Mouse (Mus musculus) retina, postnatal 7 days (tissue): ENCODE measurements around the gene Retreg3.
A peak's percentile ranks its signal among the peaks of the same experiment; 100 is the strongest.
"Not testable (repeated sequence)": the region's sequence is repeated elsewhere in the genome, so short reads cannot be mapped to it uniquely, and the experiment has no call there.

Source experiments
- DNase-seq: peaks from one replicate; pipeline ENCODE4 v3.0.0-alpha.2; 2012; ENCODE audit warnings: low read depth, low spot score

The Retreg3 gene

DNA sequence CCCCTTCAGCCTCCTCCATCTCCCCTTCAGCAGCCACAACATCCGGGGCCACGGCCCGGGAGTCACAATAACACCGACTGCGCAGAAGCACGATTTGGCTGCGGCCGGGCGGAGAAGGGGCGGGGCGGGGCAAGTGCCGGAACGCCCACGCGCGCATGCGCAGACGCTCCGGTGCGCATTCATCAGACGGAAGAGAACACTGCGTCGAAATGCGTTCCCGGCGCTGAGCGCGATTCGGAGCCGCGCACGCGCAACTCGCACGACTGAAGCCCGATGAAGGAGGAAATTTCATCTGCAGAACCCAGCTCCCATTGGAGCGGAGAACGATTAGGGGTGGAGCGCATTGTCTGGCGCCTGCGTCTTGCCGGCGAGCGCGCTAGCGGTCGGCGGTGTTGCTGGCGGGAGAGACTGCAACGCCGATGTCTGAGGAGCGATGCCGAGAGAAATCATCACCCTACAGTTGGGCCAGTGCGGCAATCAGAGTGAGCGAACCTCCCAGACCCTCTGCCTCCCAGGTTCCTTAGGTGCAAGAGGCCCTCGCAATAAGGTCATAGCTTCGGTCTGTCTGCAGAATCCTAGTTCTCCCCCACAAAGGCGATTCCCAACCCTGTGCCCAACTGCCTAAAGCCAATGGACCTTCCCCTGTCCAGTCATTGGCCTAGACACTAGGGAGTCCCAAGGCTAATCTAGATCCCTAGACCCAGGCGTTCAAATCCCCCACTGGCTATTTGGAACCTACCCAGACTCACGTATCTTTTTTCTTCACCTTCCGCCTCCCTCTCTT, at the start of gene Retreg3, which contains the start of gene Tubg1:
TSS of gene Retreg3 (minus strand) at position 133 of the 784 bp plus-strand sequence.
TSS of gene Tubg1 (plus strand) at position 178 of the 784 bp plus-strand sequence.
- peak; percentile 99 for DNase-seq

DNA sequence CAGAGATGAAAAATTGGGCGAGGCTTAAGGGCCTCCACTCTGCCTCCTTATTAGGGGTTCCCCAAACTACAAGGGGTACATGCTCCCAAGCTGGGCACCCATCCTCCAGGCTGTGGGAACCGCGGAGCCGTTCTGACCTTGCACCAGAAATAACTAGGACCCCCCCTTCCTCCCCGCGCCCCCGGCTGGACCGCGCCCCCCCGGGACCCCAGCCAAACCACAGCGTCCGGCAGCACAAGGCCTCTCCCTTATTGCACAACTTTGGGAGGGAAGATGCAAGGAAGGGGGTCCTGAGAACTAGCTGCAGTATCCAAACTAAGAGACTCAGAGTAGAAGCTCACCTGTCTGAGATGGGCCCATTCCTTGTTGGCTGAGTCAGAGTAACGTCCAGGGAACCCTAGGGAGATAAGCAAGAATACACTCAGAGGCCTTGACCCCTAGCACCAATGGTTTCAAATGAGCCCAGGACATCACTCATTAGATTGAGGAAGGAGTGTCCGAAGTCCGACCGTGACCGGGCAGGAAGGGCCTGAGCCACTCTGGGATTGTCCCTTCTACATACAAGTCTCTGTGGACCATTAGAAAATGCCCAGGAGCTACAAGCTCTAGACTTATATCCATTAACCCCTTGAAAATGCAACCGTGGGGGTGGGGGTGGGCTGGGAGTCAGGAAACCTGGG, 48.7 kb upstream of the Retreg3 start:
- no peak for DNase-seq

DNA sequence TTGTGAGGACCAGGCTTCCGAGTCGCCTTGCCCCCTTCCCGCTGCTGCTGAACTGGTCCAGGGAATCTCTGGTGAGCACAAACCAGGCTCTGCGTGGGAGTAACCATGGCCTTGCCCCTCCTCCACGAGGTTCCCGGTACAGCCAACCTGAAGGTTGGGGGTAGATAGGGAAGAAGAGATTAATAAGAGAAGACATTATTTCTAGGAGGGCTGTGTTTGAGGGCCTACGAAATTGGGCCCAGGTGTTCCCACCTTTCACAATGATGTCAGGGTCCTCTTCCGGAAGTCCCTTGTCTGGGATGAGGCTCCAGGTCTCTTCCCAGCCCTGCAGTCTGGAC, 48.2 kb upstream of the Retreg3 start:
- no peak for DNase-seq

DNA sequence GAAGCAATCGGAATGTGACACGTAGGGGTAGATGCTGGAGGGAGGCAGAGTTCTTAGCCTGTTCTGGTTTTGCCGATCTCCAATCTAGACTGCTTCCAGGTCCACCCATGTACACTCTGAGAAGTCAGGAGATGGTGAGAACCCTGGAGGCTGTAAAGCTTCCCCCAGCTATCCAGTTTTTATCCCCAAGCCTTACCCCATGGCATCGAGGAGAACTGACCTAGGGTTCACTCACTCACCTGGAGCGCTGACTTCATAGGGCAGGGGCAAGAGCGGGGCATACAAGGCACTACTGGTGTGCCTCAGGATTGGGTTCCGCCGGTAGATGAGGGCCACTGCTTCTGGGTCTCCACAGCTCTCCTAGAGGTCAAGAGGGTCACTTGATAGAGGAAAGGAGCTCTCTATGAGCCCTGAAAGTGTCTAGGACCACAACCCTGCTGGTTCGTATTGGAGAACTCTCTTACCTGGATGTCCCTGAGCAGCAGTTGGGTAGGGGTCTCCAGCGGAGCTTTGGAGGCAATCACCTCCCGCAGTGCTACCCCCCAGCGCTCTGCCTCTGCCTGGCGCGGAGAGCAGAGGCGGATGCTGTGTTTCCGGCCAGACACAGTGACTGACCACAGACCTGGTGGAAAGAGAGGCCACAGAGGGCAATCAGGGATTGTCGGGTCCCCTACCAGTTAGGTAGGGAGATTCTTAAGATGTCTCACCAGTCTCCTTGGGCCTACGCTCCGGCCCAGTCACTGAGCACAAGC, 47.7 kb upstream of the Retreg3 start:
- no peak for DNase-seq

DNA sequence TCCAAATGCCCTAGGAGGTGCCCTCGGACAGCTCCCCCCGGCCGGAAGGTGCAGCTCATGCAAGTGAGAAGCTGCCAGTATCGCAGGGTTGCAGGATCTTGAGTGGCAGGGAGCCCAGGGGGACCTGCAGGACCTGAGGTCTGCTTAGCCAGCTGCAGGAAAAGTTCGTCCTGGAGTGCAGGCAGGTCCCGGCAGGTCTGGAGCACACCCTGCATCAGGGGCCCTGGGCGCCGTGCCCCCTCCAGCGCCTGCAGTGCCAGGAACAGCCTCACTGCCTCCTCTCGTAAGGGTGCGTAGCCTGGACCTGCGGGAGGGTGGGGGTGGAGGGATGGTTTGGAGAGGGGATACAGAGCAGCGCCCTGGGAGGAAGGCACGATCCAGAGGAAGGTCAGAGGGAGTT, 46.7 kb upstream of the Retreg3 start:
- no peak for DNase-seq

DNA sequence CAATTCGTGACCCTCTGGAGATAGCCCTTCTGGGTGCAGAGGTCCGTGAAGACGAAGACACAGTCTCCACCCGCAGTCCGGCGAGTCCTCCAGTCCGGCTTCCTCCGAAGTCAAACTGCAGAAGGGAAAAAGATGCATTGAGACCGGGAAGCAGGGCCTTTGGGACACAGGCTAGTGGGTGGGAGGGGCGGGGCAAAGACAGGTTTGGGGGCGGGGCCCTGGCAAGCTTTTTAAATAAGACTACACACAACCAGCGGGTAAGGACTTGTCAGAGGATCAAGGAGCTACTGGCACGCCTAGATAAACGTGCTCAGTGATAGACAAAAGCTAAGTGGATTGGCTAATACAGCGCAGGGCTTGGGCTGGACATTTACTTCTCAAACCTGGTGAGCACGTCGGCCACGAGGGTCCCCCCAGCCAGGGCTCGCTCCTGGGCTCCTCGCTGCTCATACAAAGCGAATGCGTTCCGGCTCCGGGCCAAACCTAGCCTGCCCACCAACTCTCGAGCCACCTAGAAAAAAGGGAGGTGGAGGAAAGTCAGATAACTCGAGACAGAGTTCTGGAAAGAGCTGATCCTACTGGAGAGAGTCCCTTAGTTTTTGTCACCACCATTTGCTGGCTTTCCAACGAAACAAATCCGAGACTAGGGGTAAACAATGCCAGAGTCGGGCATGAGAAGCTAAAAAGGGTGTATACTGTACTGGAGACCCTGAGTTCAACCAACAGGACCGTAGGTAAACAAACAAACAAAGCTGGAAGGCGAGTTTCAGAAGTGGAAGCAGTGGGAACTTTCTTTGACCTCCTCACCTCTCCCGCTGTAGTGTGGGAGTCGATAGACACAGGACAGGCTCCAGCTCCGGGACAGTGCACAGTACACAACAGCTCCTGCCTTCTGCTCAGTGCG, 45.2 kb upstream of the Retreg3 start:
- no peak for DNase-seq

DNA sequence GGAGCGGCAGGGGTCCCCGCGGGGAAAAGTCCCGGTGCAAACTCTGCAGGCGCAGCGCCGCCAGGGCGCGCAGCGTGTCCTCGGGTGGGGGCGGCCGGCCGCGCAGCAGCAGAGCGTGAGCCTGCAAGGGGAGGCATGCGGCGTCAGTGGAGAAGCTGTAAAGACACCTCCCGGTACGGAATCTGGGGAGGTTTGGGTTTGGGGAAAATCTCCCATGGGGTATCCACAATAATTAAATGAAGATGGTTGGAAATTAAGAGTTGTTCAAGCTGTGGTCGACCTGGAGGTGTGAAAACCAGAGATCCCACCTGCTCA, 44.6 kb upstream of the Retreg3 start:
- DNase-seq = no peak

DNA sequence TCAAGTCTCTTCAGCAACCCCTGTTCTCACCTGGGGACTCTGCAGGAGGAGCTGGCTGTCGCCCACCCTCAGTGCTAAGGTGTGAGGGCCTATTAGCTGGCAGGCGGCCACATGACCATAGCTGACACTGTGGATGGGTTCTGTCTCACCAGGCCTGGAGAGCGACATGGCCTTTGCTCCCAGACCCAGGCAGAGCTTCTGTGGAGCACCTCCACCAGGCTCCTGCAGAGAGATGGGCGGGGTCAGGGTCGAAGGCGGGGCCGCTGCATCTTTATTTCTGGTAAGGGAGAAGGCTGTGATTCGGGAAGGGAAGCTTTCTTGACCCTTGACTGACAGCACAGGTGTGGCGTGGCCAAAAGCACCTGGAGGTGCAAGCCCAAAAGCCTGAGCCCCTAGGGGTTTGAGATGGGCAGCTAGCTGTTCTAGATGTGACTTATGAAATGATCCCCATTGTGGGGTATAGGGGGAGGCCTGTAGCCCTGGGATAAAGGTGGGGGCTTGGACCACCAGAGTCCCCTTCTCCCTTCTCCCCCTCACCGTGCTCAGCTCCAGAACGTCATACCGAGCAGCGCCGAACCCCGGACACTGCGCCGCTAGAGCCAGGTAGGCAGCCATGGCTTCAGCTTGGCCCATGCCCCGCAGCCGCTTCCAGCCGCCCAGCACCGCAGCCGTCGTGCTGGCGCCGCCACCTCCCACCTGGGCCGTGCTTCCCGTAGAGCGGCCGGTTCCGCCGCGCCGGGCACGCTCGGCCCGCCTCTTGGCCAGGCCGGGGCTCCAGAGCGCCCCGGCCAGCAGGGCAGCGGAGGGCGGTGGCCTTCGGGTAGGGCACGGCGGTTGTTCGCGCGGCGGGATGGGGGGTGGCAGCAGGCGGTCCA, 44.0 kb upstream of the Retreg3 start:
- no peak for DNase-seq

DNA sequence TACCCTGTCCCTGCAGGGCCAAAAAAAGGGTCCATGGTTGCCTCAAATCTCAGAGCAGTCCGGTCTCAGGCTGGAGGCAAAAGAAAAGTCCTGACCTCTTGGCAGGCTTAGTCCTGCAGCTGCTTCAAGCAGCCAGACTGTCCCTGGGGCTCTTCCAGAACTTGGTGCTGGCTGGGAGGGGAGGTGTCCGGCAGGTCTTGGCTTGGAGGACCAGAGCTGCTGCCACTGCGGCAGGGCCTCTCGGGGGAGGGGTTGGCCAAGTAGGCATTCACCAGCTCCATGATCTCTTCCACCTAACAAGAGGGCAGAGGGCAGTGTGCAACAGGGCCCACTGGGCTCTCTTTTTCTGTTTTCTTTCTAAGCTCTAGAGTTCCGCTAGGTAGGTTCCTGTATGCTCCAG, 43.1 kb upstream of the Retreg3 start:
- no peak for DNase-seq

DNA sequence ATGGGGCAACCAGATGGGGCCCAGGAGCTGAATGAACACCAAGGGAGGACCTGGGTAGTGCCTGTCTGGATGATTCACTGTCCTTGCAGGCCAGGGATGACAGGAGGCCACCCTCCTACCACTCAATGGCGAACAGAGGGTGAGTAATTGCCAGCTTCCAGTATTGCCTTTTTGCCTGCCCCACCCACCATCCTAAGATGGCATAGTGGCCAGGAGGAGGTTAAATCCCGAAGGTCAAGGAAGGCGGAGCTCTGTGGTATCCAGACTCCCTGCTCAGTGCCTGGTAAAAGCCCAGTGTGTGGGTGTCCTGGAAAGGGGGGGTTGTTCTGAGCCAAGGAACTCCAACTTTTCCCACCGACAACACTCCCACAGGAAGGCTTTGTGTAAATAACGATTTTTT, 42.6 kb upstream of the Retreg3 start:
- DNase-seq = no peak

DNA sequence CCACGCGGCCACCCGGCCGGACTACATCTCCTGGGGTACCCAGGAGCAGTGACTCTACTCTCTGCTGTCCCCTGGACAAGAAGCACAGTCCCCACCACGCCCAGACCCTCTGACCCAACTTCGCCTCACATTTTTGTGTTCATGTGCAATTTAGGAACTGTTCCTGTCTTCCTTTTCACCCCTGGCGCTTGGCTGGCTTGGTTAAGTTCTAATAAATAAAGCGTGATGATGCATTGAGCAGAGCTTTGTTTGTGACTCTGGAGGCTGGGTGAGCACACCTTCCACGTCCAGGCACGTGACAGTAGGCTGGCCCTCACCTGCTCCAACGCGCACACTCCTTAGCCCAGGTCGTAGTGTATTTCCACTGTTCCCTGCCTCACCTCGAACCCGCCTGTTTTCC, 41.9 kb upstream of the Retreg3 start:
- DNase-seq = no peak

DNA sequence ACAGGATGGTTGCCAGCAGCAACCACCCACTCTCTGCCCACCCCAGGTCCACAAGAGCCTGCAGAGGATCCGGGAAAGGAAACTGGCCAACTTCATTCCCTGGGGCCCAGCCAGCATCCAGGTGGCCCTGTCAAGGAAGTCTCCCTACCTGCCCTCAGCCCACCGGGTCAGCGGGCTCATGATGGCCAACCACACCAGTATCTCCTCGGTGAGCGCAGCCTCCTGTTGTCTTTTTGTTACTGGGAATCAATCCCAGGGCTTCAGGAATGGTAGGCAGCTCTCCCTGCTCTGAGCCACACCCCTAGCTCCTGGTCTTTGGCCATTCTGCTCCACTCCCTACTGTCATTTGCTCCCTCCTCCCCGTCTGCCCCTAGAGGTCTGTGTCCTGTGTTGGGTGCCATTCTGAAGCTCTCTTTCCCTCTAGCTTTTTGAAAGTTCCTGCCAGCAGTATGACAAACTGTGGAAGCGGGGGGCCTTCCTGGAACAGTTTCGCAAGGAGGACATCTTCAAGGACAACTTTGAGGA, 41.4 kb upstream of the Retreg3 start:
- not testable (repeated sequence) for DNase-seq

DNA sequence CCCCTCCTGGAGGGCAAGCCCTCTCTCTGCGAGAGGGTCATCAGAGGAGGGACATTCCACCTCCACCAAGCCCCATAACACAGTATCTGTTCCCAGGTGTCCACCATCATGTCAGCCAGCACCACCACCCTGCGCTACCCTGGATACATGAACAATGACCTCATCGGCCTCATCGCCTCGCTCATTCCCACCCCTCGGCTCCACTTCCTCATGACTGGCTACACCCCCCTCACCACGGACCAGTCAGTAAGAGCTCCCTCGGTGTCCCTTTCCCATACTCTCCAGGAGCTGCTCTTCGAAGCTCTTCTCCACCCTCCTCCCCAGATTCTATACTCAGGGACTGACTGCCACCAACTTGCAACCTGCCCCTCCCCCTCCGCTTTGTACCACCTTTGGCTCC, 40.5 kb upstream of the Retreg3 start:
- not testable (repeated sequence) for DNase-seq

DNA sequence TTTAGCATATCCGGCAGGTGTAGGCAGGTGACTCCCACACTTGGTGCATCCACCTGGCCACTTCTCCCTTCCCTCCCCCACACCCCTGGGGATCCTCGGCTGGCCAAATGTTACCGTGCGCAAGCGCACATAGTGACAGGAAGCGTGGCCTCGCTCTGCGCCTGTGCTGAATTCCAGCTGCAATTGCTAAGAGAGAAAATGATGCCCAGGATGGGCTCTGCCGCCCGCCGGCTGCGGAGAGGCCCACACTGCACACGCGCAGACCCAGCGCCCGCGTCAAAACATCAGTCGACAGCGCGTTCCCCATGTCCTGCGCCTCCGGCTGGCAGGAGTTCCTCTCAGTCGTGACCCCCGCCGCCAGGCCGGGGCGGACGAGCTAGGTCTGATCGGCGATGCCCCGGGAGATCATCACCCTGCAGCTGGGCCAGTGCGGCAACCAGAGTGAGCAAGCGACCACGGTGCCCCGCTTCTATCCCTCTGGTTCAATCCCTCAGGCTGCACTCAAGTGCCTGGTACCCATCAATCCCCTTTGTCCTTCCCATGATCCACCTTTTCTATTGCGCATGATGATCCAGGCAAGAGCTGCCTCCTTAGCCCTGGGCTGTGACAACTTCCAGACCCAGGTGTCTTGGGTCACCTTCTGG, 36.2 kb upstream of the Retreg3 start, which contains the start of gene Tubg2:
TSS of gene Tubg2 (plus strand) at position 180 of the 644 bp plus-strand sequence.
- peak; percentile 46 for DNase-seq

DNA sequence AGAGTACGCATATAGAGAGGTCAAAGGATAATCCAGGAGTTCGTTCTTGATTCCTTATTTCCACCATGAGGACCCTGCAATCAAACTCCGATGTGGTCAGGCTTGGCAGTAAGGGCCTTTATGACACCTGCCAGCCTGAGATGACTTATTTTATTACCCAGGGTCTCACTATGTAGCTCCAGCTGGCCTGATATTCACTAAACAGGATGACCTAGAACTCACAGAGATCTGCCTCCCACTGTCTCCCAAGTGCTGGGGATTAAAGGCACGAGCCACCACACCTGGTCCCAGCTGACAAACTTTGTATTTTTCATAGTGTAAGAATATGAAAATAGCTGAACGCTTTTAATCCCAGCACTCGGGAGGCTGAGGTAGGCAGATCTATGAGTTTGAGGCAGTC, 35.5 kb upstream of the Retreg3 start:
- no peak for DNase-seq

DNA sequence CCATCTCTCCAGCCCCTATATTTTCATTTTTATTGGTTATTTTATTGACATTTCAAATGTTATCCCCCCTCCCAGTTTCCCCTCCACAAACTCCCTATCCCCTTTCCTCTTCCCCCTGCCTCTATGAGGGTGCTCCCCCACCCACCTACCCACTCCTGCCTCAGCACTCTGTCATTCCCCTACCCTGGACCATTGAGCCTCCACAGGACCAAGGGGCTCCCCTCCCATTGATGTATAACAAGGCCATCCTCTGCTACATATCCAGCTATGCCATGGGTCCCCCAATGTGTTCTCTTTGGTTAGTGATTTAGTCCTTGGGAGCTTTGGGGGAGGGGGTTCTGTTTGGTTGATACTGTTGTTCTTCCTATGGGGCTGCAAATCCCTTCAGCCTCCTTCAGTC, 35.0 kb upstream of the Retreg3 start:
- no peak for DNase-seq

DNA sequence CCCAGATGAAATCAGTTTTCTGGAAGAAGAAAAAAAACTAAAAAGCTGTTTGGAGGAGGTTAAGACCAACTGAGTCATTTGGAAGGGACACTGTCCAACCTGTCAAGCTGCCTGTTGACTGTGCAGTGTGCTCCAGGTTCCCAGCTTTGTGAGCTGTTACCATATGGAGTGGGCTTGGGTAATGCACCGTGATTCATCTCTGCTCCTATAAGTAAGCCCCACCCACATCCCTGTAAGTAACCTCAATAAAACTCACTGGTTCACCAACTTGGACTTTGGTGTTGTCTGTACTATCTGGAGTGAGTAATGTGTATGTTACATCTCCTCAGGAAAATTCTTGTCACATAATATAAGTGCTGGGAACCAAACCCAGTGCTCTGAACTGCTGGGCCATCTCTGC, 33.1 kb upstream of the Retreg3 start:
- DNase-seq = no peak

DNA sequence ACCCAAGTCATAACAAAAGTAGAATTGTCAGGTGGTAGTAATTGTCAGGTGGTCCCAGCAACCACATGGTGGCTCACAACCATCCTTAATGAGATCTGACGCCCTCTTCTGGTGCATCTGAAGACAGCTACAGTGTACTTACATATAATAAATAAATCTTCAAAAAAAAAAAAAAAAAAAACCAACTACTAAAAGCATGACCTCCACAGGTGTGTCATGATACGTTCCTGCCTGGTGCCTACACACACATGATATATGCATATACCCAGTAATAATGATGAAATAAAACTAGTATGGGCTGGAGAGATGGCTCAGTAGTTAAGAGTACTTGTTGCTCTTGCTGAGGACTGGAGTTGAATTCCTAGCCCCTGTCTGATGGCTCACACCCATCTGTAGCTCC, 31.4 kb upstream of the Retreg3 start:
- DNase-seq = no peak

DNA sequence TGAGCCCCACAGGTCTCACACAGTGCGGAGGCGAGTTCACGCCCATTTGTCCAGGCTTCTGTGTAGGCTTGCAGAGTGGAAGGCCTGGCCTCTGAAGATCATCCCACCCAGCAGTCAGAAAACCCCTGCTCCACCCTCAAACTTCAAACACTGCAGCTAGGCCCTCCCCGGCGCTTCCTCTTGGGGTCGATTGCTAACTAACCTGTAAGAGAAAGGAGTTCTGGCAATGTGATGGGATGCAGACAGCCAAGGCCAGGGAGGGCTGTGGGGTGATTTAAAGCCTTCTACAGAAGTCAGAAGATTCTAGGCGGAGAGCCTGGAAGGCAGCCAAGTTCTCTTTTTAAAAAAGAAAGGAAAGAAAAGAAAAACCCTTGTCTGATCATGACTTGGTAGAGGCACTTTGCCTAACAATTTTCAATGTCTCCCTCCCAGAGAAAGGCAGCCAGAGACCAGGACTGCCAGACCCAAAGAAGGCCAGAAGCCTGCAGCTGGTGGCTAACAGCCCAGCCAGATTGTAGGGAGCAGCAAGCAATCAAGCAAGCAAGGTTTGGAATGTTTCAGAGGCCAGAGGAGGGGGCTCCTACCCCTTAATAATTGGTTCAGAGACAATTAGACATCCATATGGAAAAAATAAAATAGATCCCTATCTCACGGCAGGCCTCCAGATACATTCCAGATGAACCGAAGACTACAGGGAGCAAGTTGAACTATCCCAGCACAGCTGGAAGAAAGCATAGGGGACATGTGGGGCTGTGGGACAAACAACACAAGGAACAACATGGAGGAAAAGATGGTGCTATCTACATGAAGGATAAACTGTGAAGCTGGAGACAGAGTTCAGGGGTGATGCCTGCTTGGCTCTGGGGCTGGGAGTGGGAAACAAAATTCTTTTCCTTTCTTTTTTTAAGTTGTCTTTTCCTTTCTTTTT, 29.7 kb upstream of the Retreg3 start:
- no peak for DNase-seq
